Mouse (Mus musculus) forebrain, embryonic 16.5 days (tissue): ENCODE results near the gene Emx2. TPM values are rescaled to one million over a fixed set of nuclear protein-coding genes. Genes with fewer than 3 reads are reported as not detected.

Source experiments
- ATAC-seq: fragments of 200-750 bp; cut with Nextera tagmentation; 2 replicates; pipeline ENCODE4 v1.8.0; 2017; ENCODE audit warnings: mild to moderate bottlenecking, moderate library complexity
- H3K27ac ChIP-seq: fragments of 300-500 bp; sonication (generic); 2 replicates; pipeline ENCODE4 v1.5.1; 2014; ENCODE audit warnings: low read length, control low read depth
- H3K27me3 ChIP-seq: fragments of 300-500 bp; sonication (generic); replicated peaks from 2 replicates; pipeline ENCODE4 v1.6.1; 2014; ENCODE audit warnings: low read length; ENCODE audit not compliant: control insufficient read depth, insufficient read depth
- H3K36me3 ChIP-seq: fragments of 300-500 bp; sonication (generic); 2 replicates; pipeline ENCODE4 v1.6.1; 2014; ENCODE audit not compliant: control insufficient read depth, insufficient read depth
- H3K4me1 ChIP-seq: fragments of 300-500 bp; sonication (generic); replicated peaks from 2 replicates; pipeline ENCODE4 v1.6.1; 2014; ENCODE audit warnings: low read length; ENCODE audit not compliant: control insufficient read depth, insufficient read depth
- H3K4me2 ChIP-seq: fragments of 300-500 bp; sonication (generic); 2 replicates; pipeline ENCODE4 v1.6.1; 2014; ENCODE audit warnings: mild to moderate bottlenecking, low read length, control low read depth
- H3K4me3 ChIP-seq: fragments of 300-500 bp; sonication (generic); replicated peaks from 2 replicates; pipeline ENCODE4 v1.5.1; 2014; ENCODE audit warnings: mild to moderate bottlenecking, low read length, control low read depth
- H3K9ac ChIP-seq: fragments of 300-500 bp; sonication (generic); replicated peaks from 2 replicates; pipeline ENCODE4 v1.6.1; 2014; ENCODE audit warnings: low read depth, low read length, control low read depth
- H3K9me3 ChIP-seq: fragments of 300-500 bp; sonication (generic); 2 replicates; pipeline ENCODE4 v1.6.1; 2016; ENCODE audit warnings: low read length; ENCODE audit not compliant: control insufficient read depth
- WGBS: fragments of 180-500 bp; shearing (Covaris S2); extraction: QIAGEN DNeasy Blood & Tissue Kit; methylation state at CpG from one replicate; pipeline ENCODE4 v1.1.7; 2014; 5-methylcytosine and 5-hydroxymethylcytosine counted together
- polyA plus RNA-seq: library from polyadenylated mRNA; unstranded; fragments of >200 nt; fragmentation: Nextera tagmentation; extraction: Ambion mirVana; gene quantifications from 2 replicates; pipeline ENCODE4 v1.2.1, GENCODE M21; 2015

Emx2 gene
- polyA plus RNA-seq, result 13.1 and 13.8 TPM in 2 replicates

GRCm38 (mm10) chr19:59457951-59458742 lies at the start of gene Emx2:
Gene Emx2, plus strand, starts transcription at chr19:59458372.
- peak within 1 kb of the TSS; percentile 72 for H3K9ac ChIP-seq
- H3K36me3 ChIP-seq, result no peaks in the 10 kb centered on the region
- under 1% methylated on average over 57 of the region's 58 CpGs for WGBS
- H3K4me2 ChIP-seq, result peak within 1 kb of the TSS; percentile 85
- H3K27ac ChIP-seq, result peak within 1 kb of the TSS; percentile 88
- peak within 1 kb of the TSS; percentile 70 for H3K4me3 ChIP-seq
- peaks cover 23% of the 10 kb centered on the region for H3K27me3 ChIP-seq
- H3K4me1 ChIP-seq, result peaks cover 42% of the 10 kb centered on the region
- H3K9me3 ChIP-seq, result no peaks in the 10 kb centered on the region
- peak; percentile 81 for ATAC-seq

DNA sequence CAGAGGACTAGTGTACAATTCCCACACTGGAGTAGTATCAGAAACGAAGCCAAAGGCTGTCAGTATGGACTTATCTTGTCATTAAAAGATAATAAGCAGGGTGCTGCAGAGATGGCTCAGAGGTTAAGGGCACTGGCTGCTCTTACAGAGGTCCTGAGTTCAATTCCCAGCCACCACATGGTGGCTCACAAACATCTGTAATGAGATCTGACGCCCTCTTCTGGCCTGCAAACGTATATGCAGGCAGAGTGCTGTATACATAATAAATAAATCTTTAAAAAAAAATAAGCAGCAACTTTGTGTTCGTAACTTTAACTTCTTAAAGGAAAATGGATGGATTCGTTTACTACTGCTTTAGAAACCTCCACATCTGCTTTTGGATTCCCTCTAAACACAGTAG lies 44.0 kb upstream of the Emx2 start:
- 62% methylated on average over 5 of the region's 5 CpGs for WGBS
- 0 out of 2 replicates have a peak, but pooled peaks cover 2% of the 10 kb centered on the region for H3K4me1 ChIP-seq
- H3K36me3 ChIP-seq, result no peaks in the 10 kb centered on the region
- no peak overlapping the region for H3K4me2 ChIP-seq
- no peak overlapping the region for H3K27ac ChIP-seq
- no peaks in the 10 kb centered on the region for H3K27me3 ChIP-seq
- H3K4me3 ChIP-seq, result no peak overlapping the region
- H3K9me3 ChIP-seq, result no peaks in the 10 kb centered on the region
- ATAC-seq, result no peak
- H3K9ac ChIP-seq, result no peak overlapping the region

DNA sequence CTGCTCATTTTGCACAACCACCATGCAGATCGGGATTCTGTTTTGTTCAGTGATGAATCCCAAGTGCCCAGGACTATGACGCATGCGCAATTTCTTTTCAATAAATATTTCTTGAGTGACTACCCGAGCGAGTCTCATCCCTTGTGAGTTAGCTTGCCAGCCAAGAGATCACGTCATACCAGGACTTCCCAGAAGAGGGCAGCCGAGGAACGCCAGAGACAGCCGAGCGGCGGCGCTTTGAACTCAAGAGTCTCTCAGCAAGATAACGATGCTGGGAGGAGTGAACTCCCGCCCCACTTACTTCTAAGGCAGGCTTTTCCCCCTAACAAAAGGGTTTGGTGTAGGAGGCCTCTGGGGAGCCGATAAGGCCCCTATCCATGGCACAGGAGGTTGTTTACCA lies 40.1 kb upstream of the Emx2 start:
- peak; percentile 73 for ATAC-seq
- H3K27me3 ChIP-seq, result no peaks in the 10 kb centered on the region; the same call in 1 of the 2 replicates
- H3K36me3 ChIP-seq, result no peaks in the 10 kb centered on the region
- H3K9ac ChIP-seq, result no peak overlapping the region
- H3K4me3 ChIP-seq, result 0 out of 2 replicates have a peak overlapping the region, but pooled peaks have one; percentile 13
- H3K27ac ChIP-seq, result no peak overlapping the region
- peaks cover 8% of the 10 kb centered on the region; the same call in 1 of the 2 replicates for H3K4me1 ChIP-seq
- peak overlapping the region; percentile 39 for H3K4me2 ChIP-seq
- no peaks in the 10 kb centered on the region for H3K9me3 ChIP-seq
- WGBS, result 2% methylated on average over 15 of the region's 15 CpGs

- Histone ChIP-seq H3K9me3 (no peaks in the 10 kb centered on the region), H3K27ac (no peak overlapping the region), H3K36me3 (no peaks in the 10 kb centered on the region), H3K9ac (no peak overlapping the region), H3K4me1 (peaks cover 8% of the 10 kb centered on the region; the same call in 1 of the 2 replicates), H3K4me3 (no peak overlapping the region), H3K4me2 (no peak overlapping the region), H3K27me3 (no peaks in the 10 kb centered on the region; the same call in 1 of the 2 replicates)
- 66% methylated on average over 6 of the region's 6 CpGs for WGBS
- no peak for ATAC-seq
Observed at GRCm38 (mm10) chr19:59418671-59419070, 39.5 kb upstream of the Emx2 start.

GRCm38 (mm10) chr19:59422393-59422792 lies 35.8 kb upstream of the Emx2 start:
- Histone ChIP-seq H3K9ac (no peak overlapping the region), H3K4me2 (peak overlapping the region; percentile 16), H3K4me3 (no peak overlapping the region), H3K27ac (no peak overlapping the region), H3K4me1 (peaks cover 8% of the 10 kb centered on the region; the same call in 1 of the 2 replicates), H3K36me3 (no peaks in the 10 kb centered on the region), H3K9me3 (no peaks in the 10 kb centered on the region), H3K27me3 (no peaks in the 10 kb centered on the region; the same call in 1 of the 2 replicates)
- peak; percentile 74; the same call in 1 of the 2 replicates for ATAC-seq
- WGBS, result under 1% methylated on average over 8 of the region's 8 CpGs

- H3K27me3 ChIP-seq, result no peaks in the 10 kb centered on the region; the same call in 1 of the 2 replicates
- peaks cover 6% of the 10 kb centered on the region; the same call in 1 of the 2 replicates for H3K4me1 ChIP-seq
- H3K36me3 ChIP-seq, result no peaks in the 10 kb centered on the region
- H3K9ac ChIP-seq, result no peak overlapping the region
- ATAC-seq, result no peak
- no peak overlapping the region for H3K4me2 ChIP-seq
- no peak overlapping the region for H3K4me3 ChIP-seq
- 43% methylated on average over 6 of the region's 6 CpGs for WGBS
- H3K9me3 ChIP-seq, result no peaks in the 10 kb centered on the region
- no peak overlapping the region for H3K27ac ChIP-seq
Observed at GRCm38 (mm10) chr19:59423685-59424084, 34.5 kb upstream of the Emx2 start.

- H3K9me3 ChIP-seq, result no peaks in the 10 kb centered on the region
- H3K27me3 ChIP-seq, result no peaks in the 10 kb centered on the region; the same call in 1 of the 2 replicates
- WGBS, result 73% methylated on average over 7 of the region's 7 CpGs
- H3K27ac ChIP-seq, result no peak overlapping the region
- no peaks in the 10 kb centered on the region for H3K36me3 ChIP-seq
- H3K4me2 ChIP-seq, result no peak overlapping the region
- H3K4me1 ChIP-seq, result peaks cover 6% of the 10 kb centered on the region; the same call in 1 of the 2 replicates
- no peak overlapping the region for H3K9ac ChIP-seq
- ATAC-seq, result no peak
- H3K4me3 ChIP-seq, result no peak overlapping the region
Observed at GRCm38 (mm10) chr19:59424975-59425374, 33.2 kb upstream of the Emx2 start.

DNA sequence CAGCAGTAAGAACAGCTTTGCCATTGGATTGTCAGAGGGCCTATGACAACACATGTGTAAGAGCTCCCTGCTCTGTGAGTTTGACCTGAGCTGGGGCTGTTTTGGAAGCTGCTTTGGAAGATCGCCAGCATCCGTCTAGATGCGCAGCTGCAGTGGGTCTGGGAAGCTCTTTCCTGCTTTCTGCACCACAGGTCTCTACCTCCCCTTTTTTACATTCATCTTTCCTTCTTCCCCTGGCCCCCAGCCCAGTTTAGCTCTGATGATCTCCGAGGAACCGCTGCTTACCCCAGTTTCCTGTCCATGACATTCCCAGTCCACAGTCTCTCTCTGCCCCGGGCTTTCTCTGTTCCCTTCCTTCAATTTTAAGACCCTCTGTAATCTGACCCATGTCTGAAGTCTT lies 25.9 kb upstream of the Emx2 start:
- no peak overlapping the region for H3K27ac ChIP-seq
- H3K36me3 ChIP-seq, result no peaks in the 10 kb centered on the region
- no peak overlapping the region for H3K9ac ChIP-seq
- no peaks in the 10 kb centered on the region for H3K27me3 ChIP-seq
- peaks cover 6% of the 10 kb centered on the region; the same call in 1 of the 2 replicates for H3K4me1 ChIP-seq
- 40% methylated on average over 6 of the region's 6 CpGs for WGBS
- no peak for ATAC-seq
- no peak overlapping the region for H3K4me2 ChIP-seq
- no peaks in the 10 kb centered on the region for H3K9me3 ChIP-seq
- H3K4me3 ChIP-seq, result no peak overlapping the region

- no peak for ATAC-seq
- Histone ChIP-seq H3K9me3 (no peaks in the 10 kb centered on the region), H3K27me3 (peaks cover 41% of the 10 kb centered on the region), H3K4me2 (peak overlapping the region; percentile 75), H3K36me3 (no peaks in the 10 kb centered on the region), H3K4me1 (peaks cover 23% of the 10 kb centered on the region), H3K9ac (peak overlapping the region; percentile 58; the same call in 1 of the 2 replicates), H3K27ac (no peak overlapping the region), H3K4me3 (peak overlapping the region; percentile 44)
- 12% methylated on average over 14 of the region's 14 CpGs for WGBS
Observed at GRCm38 (mm10) chr19:59450561-59451135, 7.5 kb upstream of the Emx2 start.
